Mouse (Mus musculus) thymus, adult 2 months (tissue): ENCODE results near the gene Pycard. TPM values are rescaled to one million over a fixed set of nuclear protein-coding genes. Genes with fewer than 3 reads are reported as not detected.

Experiments used
- DNase-seq: peaks from one replicate; pipeline ENCODE4 v3.0.0; 2021
- H3K27ac ChIP-seq: fragments of 200-500 bp; 2 replicates; pipeline ENCODE4 v1.5.1; 2012; ENCODE audit warnings: low read length, control low read depth; ENCODE audit not compliant: control insufficient read depth, insufficient read depth
- H3K27me3 ChIP-seq: fragments of 200-500 bp; 2 replicates; pipeline ENCODE4 v1.6.1; 2012; ENCODE audit warnings: mild to moderate bottlenecking, low read length, moderate library complexity, mixed read lengths; ENCODE audit not compliant: control insufficient read depth, insufficient read depth
- H3K36me3 ChIP-seq: fragments of 200-500 bp; 2 replicates; pipeline ENCODE4 v1.6.1; 2012; ENCODE audit warnings: mild to moderate bottlenecking, low read length, moderate library complexity; ENCODE audit not compliant: control insufficient read depth, insufficient read depth
- H3K4me1 ChIP-seq: fragments of 200-500 bp; replicated peaks from 2 replicates; pipeline ENCODE4 v1.6.1; 2012; ENCODE audit warnings: low read length; ENCODE audit not compliant: control insufficient read depth, insufficient read depth
- H3K4me3 ChIP-seq: fragments of 200-500 bp; 2 replicates; pipeline ENCODE4 v1.5.1; 2012; ENCODE audit warnings: mild to moderate bottlenecking, low read length, control low read depth, moderate library complexity; ENCODE audit not compliant: control insufficient read depth, insufficient read depth
- CTCF ChIP-seq: fragments of 200-500 bp; IDR thresholded peaks from 2 replicates; pipeline ENCODE4 v1.5.1; 2012; ENCODE audit warnings: mild to moderate bottlenecking, control low read depth, low read length, moderate library complexity, borderline replicate concordance; ENCODE audit not compliant: control insufficient read depth, poor library complexity, insufficient read depth; ENCODE audit errors: extremely low read depth
- POLR2A ChIP-seq: fragments of 200-500 bp; IDR thresholded peaks from 2 replicates; pipeline ENCODE4 v1.6.1; 2012; ENCODE audit warnings: mild to moderate bottlenecking, low read length, control low read depth, moderate library complexity; ENCODE audit not compliant: control insufficient read depth, poor library complexity, insufficient read depth; ENCODE audit errors: extremely low read depth
- WGBS: fragments of 180-500 bp; shearing (Covaris S2); methylation state at CpG from one replicate; pipeline ENCODE4 v1.1.7; 2018; 5-methylcytosine and 5-hydroxymethylcytosine counted together
- polyA plus RNA-seq: library from polyadenylated mRNA; depleted of rRNA; stranded (reverse); fragments of >200 nt; gene quantifications from 2 replicates; pipeline ENCODE4 v1.2.3, GENCODE M21; 2012

Gene Pycard
- polyA plus RNA-seq, 1 experiment, result 521 TPM

DNA sequence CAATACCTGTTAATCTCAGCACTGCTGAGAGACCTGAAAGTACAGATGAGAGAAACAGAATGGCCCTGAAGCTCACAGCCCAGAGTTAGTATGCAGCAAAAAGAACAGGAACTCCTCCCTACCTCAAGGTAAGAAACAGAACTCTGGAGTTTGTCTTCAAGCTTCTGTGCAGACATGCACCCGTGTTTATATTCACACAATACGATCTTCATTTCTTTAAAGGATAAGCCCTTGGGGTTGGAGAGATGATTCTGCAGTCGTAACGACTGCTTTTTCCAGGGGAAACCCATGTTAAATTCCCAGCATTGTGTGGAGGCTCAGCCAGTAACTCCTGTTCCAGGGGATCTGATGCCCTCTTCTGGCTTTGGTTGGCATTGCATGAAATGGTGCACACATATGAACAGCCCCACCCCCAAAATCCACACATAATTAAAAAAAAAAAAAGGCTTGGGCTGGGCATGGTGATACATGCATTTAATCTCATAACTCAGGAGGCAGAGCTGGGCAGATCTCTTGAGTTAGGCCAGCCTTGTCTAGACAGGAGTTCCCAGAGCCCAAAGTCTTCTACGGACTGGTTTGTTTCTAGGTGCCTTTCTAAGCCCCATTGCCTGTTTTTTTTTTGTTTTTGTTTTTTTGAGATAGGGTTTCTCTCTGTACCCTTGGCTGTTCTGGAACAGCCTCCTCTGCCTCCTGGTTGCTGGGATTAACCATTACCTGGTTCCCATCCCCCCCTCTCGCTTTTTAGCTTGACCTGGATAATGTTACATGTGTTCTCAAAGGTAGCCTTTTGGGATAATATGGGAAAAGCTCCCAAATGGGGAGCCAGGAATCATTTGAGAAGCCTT, 1.8 kb downstream of the Pycard start:
- Histone ChIP-seq H3K27ac (peak overlapping the region; percentile 31; the same call in 1 of the 2 replicates), H3K4me3 (no peak overlapping the region), H3K36me3 (peaks cover 46% of the 10 kb centered on the region)

DNA sequence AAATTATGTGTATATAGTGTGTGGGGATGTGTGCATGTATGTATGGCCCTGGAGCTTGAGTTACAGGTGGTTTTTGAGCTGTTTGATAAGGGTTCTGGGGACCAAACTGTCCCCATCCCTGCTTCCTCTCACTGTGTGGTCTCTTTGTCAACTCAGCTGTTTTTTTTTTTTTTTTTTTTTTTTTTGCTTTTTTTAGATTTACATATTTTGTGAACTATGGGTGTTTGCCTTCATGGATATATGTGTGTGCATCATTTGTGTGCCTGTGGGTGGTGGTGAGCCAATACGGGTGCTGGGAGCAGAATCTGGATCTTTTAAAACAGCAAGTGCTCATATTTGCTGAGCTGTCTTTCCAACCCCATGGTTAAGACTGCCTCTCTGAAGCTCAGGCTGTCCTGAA, 4.8 kb downstream of the Pycard start:
- Histone ChIP-seq H3K36me3 (peaks cover 68% of the 10 kb centered on the region), H3K4me1 (peaks cover 9% of the 10 kb centered on the region), H3K27ac (no peak overlapping the region), H3K4me3 (no peak overlapping the region), H3K27me3 (no peaks in the 10 kb centered on the region)
- WGBS, result 80% methylated on average over 1 of the region's 1 CpGs
- DNase-seq, result no peak
- no peak for TF ChIP-seq CTCF
- no peak for TF ChIP-seq POLR2A

More for the DNA sequence above, 1.8 kb downstream of the Pycard start:
- peaks cover 11% of the 10 kb centered on the region for H3K4me1 ChIP-seq
- 69% methylated on average over 6 of the region's 6 CpGs for WGBS
- peak; percentile 89 for DNase-seq
- no peak for TF ChIP-seq CTCF
- TF ChIP-seq POLR2A, result no peak
- H3K27me3 ChIP-seq, result no peaks in the 10 kb centered on the region

DNA sequence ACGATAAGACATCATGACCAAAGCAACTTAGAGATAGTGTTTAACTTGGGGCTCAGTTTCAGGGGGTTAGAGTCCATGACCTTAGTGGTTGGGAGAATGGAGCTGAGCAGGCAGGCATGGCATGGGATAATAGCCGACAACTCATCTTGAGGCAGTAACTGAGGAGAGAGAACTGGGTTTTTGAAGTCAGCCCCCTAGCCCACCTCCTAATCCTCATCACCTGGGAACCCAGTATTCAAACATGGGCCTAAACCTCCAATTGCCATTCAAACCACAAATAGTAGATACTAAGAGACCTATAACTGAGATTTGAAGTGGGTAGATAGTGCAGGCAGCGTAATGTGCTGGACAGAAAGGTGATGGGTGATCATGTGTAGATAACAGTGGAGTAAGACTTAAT, 13.1 kb downstream of the Pycard start:
- H3K27ac ChIP-seq, result no peak overlapping the region
- WGBS, result 96% methylated on average over 3 of the region's 3 CpGs
- H3K4me3 ChIP-seq, result no peak overlapping the region
- TF ChIP-seq CTCF (no peak), POLR2A (no peak)
- DNase-seq, result no peak
- no peaks in the 10 kb centered on the region for H3K27me3 ChIP-seq
- H3K4me1 ChIP-seq, result no peaks in the 10 kb centered on the region
- peaks cover 92% of the 10 kb centered on the region for H3K36me3 ChIP-seq

DNA sequence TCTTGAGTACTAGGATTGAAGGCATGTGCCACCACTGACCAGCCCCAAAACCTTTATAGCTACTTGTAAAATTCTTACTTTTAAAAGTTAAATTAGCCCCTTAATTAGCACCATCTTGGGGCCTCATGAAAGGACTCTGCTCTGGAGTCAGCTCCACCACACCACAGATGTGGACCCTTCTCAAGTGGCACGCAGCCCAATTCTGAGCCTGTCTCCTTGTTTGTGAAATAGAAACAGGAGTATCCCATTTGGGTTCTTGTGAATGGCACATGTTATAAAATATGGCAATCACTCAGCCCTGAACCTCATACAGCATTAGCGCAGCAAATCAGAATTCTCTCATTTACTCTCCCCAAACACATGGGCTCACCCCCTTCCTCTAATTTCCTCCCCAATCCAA, 14.8 kb downstream of the Pycard start:
- no peak for DNase-seq
- Histone ChIP-seq H3K36me3 (peaks cover 99% of the 10 kb centered on the region), H3K4me1 (no peaks in the 10 kb centered on the region), H3K27ac (no peak overlapping the region), H3K27me3 (no peaks in the 10 kb centered on the region), H3K4me3 (no peak overlapping the region)
- 99% methylated on average over 2 of the region's 2 CpGs for WGBS
- TF ChIP-seq CTCF (no peak), POLR2A (no peak)

DNA sequence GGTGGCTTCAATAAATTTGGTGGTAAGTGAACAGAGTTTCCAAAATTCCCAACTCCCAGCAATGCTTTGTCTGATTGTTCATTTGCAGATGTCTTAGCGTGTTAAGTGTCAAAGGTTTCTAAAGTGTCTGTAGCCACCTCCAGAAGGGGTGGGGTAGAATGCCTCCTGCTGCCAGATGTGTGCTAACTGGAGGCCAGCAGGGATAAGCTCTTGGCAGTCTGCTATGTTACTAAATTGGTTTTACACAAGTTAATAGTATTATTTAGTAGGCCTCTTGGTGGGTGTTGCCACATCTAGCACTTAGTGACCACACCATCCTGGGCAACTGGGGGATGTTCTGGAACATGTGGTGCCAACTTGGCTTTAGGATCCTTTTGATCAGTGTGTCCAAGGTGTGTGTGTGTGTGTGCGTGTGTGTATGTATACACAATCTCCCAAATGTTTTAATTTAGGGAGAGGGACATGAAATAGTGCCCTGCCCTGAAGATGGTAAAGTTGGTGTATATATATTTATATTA, 19.2 kb downstream of the Pycard start:
- H3K4me1 ChIP-seq, result 0 out of 2 replicates have a peak, but pooled peaks cover 2% of the 10 kb centered on the region
- 95% methylated on average over 2 of the region's 2 CpGs for WGBS
- H3K27ac ChIP-seq, result no peak overlapping the region
- H3K4me3 ChIP-seq, result no peak overlapping the region
- no peak for TF ChIP-seq CTCF
- no peak for TF ChIP-seq POLR2A
- DNase-seq, result no peak
- peaks cover 96% of the 10 kb centered on the region for H3K36me3 ChIP-seq
- no peaks in the 10 kb centered on the region for H3K27me3 ChIP-seq

DNA sequence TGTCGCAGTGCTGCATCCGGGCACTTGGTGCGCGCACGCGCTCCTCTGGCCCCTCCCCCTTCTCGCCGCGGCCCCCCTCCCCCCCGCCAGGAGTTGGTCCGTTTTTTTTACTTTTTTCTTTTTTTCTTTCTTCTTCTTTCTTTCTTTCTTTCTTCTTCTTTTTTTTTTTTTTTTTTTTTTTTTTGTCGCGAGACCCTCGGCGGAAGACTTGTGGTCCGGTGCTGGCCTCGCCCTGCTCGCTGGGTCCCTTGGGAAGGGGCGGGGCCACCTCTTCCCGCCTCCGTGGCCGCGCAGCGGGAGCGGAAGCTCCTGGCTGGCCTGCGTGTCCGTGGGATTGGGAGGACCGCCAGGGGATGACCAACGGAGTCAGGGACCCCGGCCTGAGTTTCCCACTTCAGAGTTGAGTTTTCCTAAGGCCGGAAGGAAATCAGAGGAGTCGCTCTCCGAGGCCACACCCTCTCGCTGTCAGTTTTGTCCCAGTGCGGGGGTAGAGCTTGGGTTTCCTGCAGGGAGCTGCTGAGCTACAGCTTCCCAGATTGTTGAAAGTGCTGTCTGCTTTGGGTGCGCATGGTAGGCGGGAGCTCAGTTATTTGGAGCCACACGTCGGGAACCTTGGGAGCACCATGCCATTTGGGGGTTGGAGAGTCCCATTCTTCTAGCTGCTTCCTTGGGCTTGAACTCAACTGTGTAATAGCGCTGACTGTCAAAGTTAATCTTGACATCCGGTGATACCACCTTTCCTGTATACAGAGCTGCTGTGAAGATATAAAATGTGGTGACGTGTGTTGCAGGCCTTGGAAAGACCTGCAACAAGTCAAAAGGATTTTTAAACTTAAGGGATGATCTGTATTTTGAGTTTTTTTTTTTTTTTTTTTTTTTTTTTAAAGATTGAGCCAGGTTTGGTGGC, 25.5 kb downstream of the Pycard start:
- TF ChIP-seq POLR2A, result no peak
- no peak for TF ChIP-seq CTCF
- DNase-seq, result peak; percentile 54
- WGBS, result under 1% methylated on average over 41 of the region's 42 CpGs

More for the DNA sequence above, 25.5 kb downstream of the Pycard start:
- no peaks in the 10 kb centered on the region for H3K27me3 ChIP-seq
- H3K36me3 ChIP-seq, result peaks cover 36% of the 10 kb centered on the region
- peak overlapping the region; percentile 44 for H3K27ac ChIP-seq
- peaks cover 10% of the 10 kb centered on the region for H3K4me1 ChIP-seq
- H3K4me3 ChIP-seq, result peak overlapping the region; percentile 88
